Mouse (Mus musculus) megakaryocyte, embryonic 14.5 days (primary cell): ENCODE results near the gene Synrg.

ENCODE experiments used
- FLI1 ChIP-seq: IDR thresholded peaks from 2 replicates; pipeline ENCODE4 v1.6.1; 2012; ENCODE audit warnings: low read length, inconsistent platforms, mixed read lengths
- GATA1 ChIP-seq: IDR thresholded peaks from 3 replicates; pipeline ENCODE4 v1.6.1; 2012; ENCODE audit warnings: mixed read lengths, low read length, inconsistent platforms, borderline replicate concordance

DNA sequence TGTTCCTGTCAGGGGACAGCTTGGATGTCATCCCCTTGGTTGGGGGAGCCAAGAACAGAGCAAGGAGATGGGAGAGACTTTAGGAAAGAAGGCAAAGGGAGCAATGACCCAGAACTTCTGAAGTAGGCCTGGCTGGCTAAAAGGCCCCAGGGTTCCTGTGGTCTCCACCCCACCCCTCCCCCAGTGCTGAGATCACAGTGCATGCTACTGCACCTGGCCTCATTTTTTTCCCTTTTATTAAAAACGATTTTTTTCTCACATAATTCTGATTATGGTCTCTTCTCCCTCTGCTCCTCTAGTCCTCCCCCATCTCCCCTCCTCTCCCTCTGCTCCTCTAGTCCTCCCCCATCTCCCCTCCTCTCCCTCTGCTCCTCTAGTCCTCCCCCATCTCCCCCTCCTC is 80.8 kb downstream of the Synrg start:
- no peak for TF ChIP-seq GATA1
- TF ChIP-seq FLI1, result no peak
